Mouse (Mus musculus) liver, embryonic 14.5 days (tissue): ENCODE data around the gene Sh3bp2.

Source experiments
- CTCF ChIP-seq: IDR thresholded peaks from 2 replicates; pipeline ENCODE4 v1.5.1; 2016; ENCODE audit warnings: antibody characterized with exemption, low read depth, control low read depth
- EP300 ChIP-seq: IDR thresholded peaks from 2 replicates; pipeline ENCODE4 v1.6.1; 2016; ENCODE audit warnings: antibody characterized with exemption, low read depth

DNA sequence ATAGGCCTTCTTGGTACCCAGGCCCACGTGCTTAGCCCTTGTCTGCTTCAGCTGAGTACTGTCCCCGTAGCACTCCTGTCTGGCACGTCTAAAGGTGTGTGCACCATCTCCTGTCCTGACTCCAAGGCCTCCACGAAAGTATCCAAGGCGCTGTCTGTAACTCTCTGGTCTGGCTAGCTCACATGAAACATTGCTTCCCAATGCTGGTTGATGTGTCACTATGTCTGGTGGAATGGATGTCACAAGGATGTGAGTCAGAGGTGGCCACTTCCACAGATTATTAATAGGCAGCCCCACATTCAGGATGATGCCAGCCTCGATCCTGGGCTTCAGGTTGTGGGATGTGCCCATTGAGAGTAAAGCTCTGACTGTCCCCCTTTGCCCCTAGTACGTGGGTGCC lies 10.2 kb downstream of the Sh3bp2 start:
- no peak for TF ChIP-seq CTCF
- no peak for TF ChIP-seq EP300
